Mouse (Mus musculus): ENCODE data around the gene Lrrc43.

Lrrc43 gene

GRCm38 (mm10) chr5:123520666-123521065 lies 31.6 kb downstream of the Lrrc43 start:
- DNase-seq (ENCODE audit: low spot score), result no peak

DNA sequence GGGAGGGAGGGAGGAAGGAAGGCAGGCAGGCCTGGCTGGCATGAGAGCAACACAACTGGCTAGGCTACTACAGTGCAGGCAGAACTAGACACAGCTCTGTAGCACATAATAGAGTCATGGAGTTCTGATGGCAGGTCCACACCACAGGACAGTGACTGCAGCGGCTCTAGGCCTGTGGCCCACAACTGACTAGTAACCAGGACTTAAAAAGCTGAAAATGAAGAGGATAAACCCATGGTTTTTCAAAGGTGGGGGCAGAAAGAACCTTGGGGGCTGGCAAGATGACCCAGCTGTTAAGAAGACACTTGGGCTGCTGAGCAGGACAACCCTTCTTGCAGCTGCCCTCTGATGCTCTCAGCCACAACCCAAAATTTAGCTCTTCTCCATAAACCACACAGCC lies 32.5 kb downstream of the Lrrc43 start:
- no peak for DNase-seq (ENCODE audit: low spot score)

DNA sequence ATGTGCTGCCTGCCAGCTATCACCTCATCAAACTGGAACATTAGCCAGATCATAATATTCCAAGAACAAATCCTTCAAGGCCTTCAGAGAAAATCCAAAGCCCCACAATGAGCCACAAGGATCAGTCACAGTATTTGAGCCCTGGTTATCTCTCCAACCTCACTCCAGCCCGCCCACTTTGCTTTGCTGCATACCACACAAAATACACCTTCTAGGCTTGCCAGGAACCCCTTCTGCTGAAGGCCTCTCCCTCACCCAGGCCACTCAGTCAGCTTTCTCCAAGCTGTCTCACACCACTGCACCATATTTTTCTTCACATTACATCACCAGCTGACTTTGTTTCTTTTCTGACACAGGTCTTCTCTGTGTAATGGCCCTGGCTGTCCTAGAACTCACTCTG lies 33.1 kb downstream of the Lrrc43 start:
- DNase-seq (ENCODE audit: low spot score), result no peak

DNA sequence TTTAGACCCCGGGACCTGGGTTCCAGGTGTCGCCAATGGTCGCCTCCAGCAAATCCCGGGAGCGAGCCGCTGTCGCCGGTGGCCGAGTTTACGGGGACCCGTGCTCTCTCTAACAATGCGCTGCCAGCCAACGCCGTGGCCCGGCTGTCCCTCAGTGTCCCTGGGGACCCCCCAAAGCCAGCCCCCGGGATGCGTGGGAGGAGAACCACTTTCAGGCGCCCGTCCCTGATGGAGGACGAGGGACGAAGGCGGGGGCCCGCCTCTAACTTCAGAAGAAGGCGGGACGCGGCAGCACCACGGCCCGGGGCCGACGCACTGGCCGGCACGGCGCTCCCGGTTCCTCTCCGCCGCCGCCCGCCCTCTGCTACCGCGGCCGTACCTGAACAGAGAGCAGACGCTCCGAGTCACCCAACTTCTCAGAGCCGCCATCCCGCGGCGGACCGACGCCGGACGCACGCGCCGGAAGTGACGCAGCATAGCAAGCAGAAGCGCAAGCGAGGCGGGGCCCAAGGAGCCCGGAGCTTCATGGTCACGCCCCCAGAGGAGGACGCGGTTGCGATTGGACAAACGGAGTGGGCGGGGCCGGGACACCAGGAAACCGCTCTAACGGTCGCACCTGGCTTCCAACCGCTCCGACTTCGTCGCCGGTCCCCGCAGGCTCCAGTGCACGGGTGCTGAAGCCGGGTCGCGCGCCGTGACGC lies 34.7 kb downstream of the Lrrc43 start, which contains the start of gene Diablo:
Gene Diablo, minus strand, starts transcription at position 485 of the 701 bp plus-strand sequence.
- DNase-seq (ENCODE audit: low spot score), result peak; percentile 99

- DNase-seq (ENCODE audit: low spot score), result no peak
These were observed 35.3 kb downstream of the Lrrc43 start for GRCm38 (mm10) chr5:123524393-123524750.

GRCm38 (mm10) chr5:123525281-123525680 lies 36.2 kb downstream of the Lrrc43 start, which contains the start of gene Gm49027:
TSS of gene Gm49027 (minus strand) at chr5:123525488.
- DNase-seq (ENCODE audit: low spot score), result no peak

DNA sequence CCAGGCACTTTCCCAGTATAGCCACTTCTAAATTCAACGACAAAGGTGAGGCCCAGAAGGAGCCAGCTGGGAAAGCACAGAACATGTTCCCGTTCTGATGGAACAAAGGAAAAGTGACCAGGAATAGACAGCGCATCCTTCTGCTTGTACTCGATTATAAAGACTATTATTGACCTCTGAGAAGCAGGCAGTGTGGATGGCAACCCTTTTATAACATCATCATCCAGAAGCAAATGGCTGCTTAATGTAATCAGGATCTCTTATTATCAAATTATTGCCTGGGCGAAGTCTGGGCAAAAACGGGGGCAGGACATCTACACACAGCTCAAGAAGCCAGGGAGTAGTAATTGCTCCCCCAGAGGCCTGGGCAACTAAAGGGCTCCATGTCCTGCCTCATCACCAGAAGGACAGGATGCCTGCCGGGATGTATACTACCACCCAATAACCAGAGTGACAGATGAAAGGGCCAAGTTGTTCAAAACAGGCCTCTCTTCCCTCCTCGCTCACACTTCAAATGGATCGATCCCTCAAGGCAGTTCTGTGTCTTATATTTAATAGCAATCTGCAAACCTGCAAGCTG lies 36.9 kb downstream of the Lrrc43 start:
- DNase-seq (ENCODE audit: low spot score), result no peak

DNA sequence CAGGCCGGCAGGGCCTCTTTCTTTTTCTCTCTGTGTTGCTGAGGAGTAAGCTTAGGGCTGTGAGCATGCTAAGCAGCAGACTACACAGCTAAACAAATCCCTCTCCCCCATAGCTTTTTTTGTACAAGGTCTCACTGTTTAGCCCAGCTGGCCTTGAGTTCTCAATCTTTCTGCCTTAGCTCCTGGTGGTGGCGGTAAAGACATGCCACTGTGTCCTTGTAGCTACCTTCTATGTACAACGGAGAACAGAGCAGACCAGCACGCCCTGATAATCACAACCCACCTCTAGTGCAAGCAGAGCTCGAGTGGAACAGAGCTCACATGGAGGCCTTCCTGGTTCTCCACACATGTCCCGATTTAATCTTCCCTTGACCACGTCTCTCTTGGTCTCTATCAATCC lies 39.5 kb downstream of the Lrrc43 start:
- DNase-seq (ENCODE audit: low spot score), result no peak

- DNase-seq (ENCODE audit: low spot score), result no peak
These were observed 41.0 kb downstream of the Lrrc43 start for GRCm38 (mm10) chr5:123530056-123530455.

- DNase-seq (ENCODE audit: low spot score), result no peak
These were observed 44.7 kb downstream of the Lrrc43 start for GRCm38 (mm10) chr5:123533801-123534200.

GRCm38 (mm10) chr5:123555693-123556092 lies 66.6 kb downstream of the Lrrc43 start:
- no peak for DNase-seq (ENCODE audit: low spot score)

DNA sequence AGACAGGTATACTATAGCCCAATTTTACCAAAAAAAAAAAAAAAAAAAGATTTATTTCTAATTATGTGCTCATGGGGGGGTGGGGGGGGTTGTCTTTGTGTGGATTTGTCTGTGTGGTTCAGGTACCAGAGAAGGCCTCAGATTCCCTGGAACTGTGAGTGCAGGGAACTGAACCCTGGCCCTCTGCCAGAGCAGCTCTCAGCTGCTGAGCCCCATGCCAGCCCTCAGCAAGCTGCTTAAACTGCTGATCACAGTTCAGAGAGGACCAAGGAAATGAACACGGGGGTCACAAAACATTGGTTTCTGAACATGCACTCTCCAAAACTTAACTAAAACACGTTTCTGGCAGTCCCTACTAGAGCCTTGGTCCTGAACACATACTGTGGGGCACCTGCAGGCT lies 67.3 kb downstream of the Lrrc43 start:
- DNase-seq (ENCODE audit: low spot score), result no peak
